Mouse (Mus musculus): ENCODE data around the gene Cipc.
A peak's percentile ranks its signal among the peaks of the same experiment; 100 is the strongest.

Cipc gene

DNA sequence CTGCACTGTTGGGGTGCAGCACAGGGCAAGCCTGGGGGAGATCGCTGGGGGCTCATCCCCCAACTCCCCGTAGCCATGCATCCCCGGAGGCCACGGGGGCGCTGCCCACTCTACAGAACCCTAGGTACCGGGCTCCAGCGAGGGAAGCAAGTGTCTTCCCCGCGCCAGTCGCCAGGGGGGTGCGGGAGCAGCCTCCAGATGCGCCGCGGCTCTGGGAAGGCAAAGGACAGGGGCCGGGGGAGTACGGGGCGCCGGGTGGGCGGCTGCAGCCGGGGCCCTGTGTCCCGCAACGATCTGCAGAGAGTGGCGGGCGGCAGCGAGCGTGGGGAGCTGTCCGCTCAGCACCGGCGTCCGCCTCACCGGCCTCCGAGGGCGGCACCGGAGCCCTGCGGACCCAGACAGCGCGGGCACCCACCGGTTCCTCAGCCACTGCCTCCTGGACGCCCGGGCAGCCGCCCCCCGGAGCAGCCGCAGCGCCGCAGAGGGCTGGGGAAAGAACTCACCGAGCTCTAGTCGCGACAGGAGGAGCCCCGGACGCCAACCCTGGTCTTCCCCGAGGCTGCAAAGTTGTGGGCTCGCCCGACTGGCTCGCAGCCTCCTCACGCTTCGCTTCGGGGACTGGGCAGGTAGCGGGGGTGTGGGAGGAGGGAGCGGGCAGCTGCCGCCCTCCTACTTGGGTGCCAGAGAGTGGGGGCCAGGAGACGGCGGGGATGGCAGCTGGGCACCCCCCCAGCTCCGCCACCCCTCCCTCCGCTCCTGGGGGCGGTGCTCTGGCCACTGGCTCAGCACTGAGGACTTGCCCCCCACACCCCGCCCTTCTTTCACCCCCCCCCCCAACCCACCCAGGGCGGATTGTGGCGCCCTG lies 43.3 kb downstream of the Cipc start, which contains the start of gene Zdhhc22:
Gene Zdhhc22, minus strand, starts transcription at position 541 of the 865 bp plus-strand sequence.
- DNase-seq (ENCODE audit: low spot score): peak; percentile 67

DNA sequence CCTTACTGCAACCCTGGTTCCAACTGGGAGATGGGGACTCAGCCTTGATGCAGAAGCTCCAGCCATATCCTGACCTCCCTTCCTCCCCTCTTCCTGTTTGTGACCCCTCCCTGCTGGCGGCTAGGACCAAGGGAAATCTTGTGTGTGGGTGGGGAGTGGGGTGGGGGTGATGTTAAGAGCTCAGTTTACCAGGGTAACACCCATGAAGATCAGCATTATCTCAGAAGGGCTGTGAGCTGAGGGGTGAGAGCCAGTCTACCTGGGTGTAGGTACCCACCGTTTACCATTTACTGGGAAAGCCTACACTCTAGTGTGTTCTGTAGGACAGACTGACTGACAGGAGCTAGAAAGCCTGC lies 43.9 kb downstream of the Cipc start:
- no peak for DNase-seq (ENCODE audit: low spot score)

DNA sequence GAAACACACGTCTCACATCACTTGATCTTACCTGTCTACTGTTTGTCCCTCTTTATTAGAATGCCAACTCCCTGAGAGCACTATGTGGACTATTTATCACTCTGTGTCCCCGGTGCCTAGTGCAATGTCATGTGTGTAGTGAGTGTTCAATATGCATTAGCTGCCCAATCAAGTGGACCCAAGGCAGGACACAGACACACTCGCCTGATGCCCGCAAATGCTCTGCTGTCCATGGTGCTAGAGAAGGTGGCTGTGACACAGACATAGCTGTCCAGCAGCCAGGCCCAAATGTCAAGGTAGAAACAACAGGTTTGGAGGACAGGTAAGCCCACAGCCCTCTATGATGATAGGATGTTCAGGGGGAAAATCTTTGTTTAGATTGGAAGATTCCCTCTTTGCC lies 47.3 kb downstream of the Cipc start:
- peak; percentile 58 for DNase-seq (ENCODE audit: low spot score)

DNA sequence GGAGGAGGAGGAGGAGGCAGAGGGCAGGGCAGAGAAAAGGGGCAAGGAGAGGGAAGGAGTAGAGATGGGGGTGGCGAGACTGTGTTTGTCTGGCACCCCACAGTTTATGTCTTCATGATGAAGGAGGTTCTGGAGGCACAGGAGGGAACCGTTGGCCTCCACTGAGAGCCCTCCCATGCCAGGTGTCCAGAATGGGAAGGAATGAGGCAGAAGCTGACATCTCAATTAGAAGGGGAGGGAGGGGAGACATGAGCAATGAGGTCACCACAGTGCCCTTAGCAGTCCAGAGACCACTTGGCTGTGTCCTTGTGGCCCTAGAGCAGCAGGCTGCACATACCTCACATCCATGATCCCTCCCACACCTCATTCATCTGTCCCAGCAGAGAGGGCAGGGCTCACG lies 47.9 kb downstream of the Cipc start:
- DNase-seq (ENCODE audit: low spot score): no peak

DNA sequence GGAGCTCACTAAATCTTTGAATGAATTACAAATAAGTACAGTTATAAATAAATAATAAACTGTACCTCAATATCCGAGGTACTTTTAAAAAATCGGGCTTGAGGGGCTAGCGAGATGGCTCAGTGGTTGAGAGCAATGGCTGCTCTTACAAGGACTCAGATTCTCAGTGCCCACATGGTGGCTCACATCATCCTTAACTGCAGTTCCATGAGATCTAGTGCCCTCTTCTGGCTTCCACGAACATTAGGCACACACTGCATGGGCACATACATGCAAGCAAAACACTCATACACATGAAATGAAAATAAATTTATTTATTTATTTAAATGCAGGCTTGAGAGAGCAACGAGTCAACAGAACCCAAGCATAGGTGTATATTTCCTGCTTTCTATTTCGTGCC lies 49.1 kb downstream of the Cipc start:
- DNase-seq (ENCODE audit: low spot score): no peak

DNA sequence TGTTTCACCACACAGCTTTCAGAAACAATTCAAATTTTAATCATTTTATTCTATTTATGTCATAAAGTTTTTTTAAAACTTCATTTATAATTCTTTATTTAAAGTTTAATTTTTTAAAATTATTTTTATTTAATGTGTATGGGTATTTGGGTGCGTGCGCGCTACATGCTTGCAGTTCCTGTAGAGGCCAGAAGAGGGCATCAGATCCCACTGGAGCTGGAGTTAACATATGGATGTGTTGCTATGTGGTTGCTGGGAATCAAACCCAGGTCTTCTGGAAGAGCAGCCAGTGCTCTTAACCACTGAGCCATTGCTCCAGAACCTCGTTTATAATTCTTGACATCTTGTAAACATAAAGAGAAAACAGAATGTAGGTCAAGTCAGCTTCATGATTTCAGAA lies 51.9 kb downstream of the Cipc start:
- DNase-seq (ENCODE audit: low spot score): no peak

DNA sequence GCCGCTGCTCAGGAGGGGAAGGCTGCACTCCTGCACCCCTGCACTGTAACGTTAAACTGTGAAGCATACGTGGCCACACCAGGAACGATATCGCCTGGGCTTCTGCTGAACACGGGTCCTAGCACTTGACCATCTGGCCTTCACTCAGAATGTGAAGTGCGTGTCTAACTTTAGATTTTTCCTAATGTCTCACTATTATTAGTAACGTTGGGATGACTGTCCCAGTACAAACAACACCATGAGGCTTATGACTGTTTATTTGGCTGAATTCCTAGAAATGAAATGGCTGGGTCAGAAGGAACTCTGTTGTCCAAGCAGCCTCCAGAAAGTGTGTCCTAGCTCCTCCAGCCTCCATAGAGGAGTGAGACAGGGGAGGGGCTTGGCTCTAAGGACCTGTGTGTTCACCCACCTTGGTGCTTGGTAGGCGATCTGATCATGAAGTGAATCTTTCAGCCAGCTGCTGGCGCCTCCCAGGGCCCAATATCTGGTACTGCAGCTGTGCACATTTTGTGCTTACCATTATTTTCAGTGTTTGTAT lies 52.5 kb downstream of the Cipc start:
- no peak for DNase-seq (ENCODE audit: low spot score)

DNA sequence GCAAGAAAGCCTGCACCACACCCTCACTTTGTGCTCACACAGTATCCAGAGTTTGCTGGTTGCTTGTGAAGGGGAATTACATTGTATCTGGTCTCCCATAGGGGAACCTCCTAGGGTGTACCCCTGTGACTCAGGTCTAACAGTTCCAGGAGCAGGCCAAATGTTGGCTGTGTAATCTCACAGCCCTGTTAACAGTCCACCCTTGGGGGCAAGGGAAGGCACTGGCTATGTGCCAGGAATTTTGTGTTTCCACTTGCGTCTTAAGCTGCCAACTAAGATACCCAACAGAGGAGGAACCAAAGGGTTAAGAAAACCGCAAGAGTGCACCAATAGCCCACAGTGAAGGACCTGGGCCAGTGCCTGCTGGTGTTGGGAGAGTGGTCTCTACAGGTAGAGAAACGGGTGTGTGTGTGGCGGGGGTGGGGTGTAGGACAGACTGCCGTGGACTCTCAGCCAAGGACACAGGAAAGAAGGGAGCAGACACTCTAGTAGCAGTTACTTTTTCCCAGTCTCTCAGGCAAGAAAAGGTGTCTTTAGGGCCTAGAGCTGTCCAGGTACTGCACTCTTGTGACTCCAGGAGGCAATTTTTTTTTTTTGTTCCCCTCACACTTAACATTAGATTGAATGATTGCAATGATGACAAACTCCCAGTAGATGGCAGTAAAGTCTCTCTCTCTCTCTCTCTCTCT lies 53.5 kb downstream of the Cipc start:
- no peak for DNase-seq (ENCODE audit: low spot score)

DNA sequence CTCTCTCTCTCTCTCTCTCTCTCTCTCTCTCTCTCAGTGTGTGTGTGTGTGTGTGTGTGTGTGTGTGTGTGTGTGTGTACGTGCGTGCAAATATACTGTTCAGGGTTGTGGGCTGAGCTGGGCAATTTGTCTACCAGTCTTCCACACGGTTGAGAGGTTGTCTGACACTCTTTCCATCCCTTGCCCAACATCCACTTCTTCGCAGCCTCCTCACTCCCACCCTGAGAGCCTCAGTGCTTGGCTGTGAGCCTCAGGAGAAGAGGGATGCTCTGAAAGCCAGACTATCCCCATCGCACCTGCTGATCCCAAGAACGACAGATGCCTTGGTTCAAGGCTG lies 54.0 kb downstream of the Cipc start:
- DNase-seq (ENCODE audit: low spot score): no peak

DNA sequence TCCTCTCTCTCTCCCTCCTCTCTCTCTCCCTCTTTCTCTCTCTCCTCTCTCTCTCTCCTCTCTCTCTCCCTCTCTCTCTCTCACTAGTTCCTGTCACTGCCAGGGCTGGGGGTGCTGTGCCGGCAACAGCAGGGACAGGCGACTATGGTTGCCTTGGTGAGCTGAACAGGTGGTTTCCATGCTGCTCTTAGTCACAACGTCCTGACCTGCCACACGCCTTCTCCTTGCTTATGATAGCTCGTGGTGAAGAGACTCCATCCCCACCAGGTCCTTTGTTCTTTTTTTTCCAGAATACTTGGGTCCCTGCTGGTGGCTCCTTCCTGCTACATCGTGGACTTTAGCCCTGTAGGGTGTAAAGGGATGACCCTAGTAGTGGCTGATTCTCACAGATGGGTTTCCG lies 55.4 kb downstream of the Cipc start:
- no peak for DNase-seq (ENCODE audit: low spot score)

DNA sequence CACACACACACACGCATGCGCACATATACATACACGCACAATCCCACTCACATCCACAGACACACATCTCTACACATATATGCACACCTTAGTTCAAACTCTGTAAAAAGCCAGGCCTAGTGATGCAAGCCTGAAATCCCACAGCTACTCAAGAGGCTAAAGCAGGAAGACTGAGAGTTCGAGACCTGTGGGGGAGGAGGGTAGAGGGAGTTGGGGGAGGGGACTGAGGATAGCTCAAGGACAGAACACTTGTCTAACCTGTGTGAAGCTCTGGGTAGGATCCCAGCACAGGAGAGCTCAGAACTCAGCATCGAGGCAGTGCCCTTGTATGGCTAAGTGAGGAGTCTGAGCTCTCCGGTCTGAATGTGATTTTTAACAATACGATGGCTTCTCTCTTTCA lies 56.0 kb downstream of the Cipc start:
- no peak for DNase-seq (ENCODE audit: low spot score)

DNA sequence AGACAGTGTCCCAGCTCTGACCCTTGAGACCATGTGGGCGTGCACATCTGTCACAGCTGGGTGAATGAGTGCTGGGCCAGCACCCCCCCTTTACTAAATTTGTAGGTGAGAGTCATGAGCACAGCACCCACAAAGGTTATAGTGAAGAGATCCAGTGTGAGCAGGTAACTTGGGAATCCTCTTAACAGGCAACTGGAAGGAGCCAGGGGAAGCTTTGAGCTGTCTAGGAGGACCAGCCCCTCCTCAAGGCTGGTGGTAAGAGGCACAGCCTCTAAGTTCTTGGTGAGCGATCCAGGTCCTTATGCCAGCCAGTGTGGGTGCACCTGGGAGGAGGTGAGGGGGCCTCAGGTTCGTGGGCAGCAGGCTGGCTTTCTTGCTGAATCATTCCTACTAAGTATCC lies 56.8 kb downstream of the Cipc start:
- DNase-seq (ENCODE audit: low spot score): no peak

DNA sequence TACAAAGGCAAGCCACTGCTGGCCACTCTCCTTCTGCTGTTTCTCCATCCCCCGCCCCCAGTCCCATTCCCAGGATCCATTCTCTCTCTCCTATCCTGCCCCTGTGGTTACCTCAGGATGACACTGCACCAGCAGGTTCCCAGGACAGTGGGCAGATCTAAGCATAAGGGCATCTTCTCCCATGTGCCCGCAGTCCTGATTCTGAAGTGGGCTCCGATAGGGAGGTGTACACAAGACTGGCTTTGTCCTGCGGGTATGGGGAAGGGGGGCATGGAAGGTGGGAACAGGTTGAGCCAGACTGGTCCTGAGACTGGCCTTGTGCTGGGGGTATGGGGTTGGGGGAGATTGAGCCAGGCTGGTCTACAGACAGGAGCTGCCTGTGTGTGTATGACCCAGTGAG lies 57.8 kb downstream of the Cipc start:
- DNase-seq (ENCODE audit: low spot score): no peak
